Mouse (Mus musculus): ENCODE measurements around the gene Sema3d. TPM values are rescaled to one million over a fixed set of nuclear protein-coding genes. Genes with fewer than 3 reads are reported as not detected.

Sema3d gene
- total RNA-seq, 1 experiment = 0.76 TPM

DNA sequence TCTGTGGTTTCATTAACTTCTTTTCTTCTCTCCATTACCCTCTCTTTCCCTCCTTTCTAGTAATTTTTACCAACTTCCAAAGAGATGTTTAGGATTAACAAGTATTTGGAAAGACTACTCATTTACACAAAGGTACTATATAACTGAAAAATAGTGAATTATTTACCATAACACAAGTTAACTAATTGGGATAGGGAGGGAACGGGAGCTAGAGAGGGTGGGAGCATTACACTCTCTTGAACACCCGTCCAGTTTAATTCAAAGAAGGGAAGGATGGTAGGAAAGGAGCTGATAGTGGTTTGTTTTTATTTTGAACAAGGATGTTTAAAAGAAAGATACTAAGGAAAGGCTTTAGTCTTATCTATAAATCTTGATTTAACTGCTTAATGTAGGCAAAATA, 104.7 kb downstream of the Sema3d start:
- Histone ChIP-seq H3K4me3 (ENCODE audit: insufficient read depth in 1 of 2, low read depth in 1 of 2, low read length in 2 of 2, poor library complexity in 1 of 2, severe bottlenecking in 1 of 2) (no peak overlapping the region), H3K27ac (ENCODE audit: insufficient read depth, low read depth, low read length, poor library complexity, severe bottlenecking) (no peak overlapping the region), H3K36me3 (ENCODE audit: control insufficient read depth, insufficient read depth, low read length, poor library complexity, severe bottlenecking) (no peaks in the 10 kb centered on the region), H3K9me3 (ENCODE audit: control insufficient read depth, insufficient read depth, low read depth, low read length) (no peaks in the 10 kb centered on the region), H3K9ac (ENCODE audit: insufficient read depth, low read depth, low read length, poor library complexity, severe bottlenecking) (no peak overlapping the region), H3K4me1 (ENCODE audit: control insufficient read depth in 2 of 2, insufficient read depth in 2 of 2, low read length in 2 of 2, poor library complexity in 1 of 2) (no peaks in the 10 kb centered on the region)
- TF ChIP-seq MAFK (IDR thresholded peaks at IDR 0.05; ENCODE audit: insufficient read depth, low read depth, low read length) (no peak), CHD2 (IDR thresholded peaks at IDR 0.05; ENCODE audit: low read depth, low read length) (no peak), ZC3H11A (IDR thresholded peaks at IDR 0.05; ENCODE audit: borderline replicate concordance, low read depth, low read length) (no peak), ZNF384 (IDR thresholded peaks at IDR 0.05; ENCODE audit: low read depth, low read length) (no peak)
- in situ Hi-C loops (cut with MboI; ENCODE audit: low sequenced_read_pairs in 2 of 2, unreplicated experiment in 2 of 2) = no loop called here
- no peak for DNase-seq (ENCODE audit: low read depth, low spot score)

DNA sequence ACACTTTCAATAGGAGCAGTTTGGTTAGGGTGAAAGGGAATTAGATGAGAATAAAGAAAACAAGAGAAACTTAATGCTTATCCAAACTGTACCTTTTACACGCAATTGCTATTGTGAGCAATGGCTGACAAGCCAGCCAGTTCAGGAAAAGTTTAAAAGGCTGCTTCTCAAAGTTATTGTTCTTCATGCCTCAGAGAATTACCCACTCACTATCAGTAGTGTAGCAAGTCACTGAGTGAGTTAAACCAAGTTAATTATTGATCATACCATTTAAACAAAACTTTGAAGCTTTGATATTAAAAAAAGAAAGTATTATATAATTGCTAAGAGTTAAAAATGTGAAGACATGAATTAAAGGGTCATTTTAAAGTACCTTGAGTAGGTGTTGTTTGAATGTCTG, 108.5 kb downstream of the Sema3d start:
- Histone ChIP-seq H3K27ac (ENCODE audit: insufficient read depth, low read depth, low read length, poor library complexity, severe bottlenecking) (no peak overlapping the region), H3K36me3 (ENCODE audit: control insufficient read depth, insufficient read depth, low read length, poor library complexity, severe bottlenecking) (no peaks in the 10 kb centered on the region), H3K4me3 (ENCODE audit: insufficient read depth in 1 of 2, low read depth in 1 of 2, low read length in 2 of 2, poor library complexity in 1 of 2, severe bottlenecking in 1 of 2) (no peak overlapping the region), H3K9ac (ENCODE audit: insufficient read depth, low read depth, low read length, poor library complexity, severe bottlenecking) (no peak overlapping the region), H3K9me3 (ENCODE audit: control insufficient read depth, insufficient read depth, low read depth, low read length) (no peaks in the 10 kb centered on the region), H3K4me1 (ENCODE audit: control insufficient read depth in 2 of 2, insufficient read depth in 2 of 2, low read length in 2 of 2, poor library complexity in 1 of 2) (no peaks in the 10 kb centered on the region)
- no peak for DNase-seq (ENCODE audit: low read depth, low spot score)
- TF ChIP-seq HCFC1 (IDR thresholded peaks at IDR 0.05; ENCODE audit: borderline replicate concordance, insufficient read depth, low read length) = no peak
- TF ChIP-seq ZNF384 (IDR thresholded peaks at IDR 0.05; ENCODE audit: low read depth, low read length) = no peak
- TF ChIP-seq MAFK (IDR thresholded peaks at IDR 0.05; ENCODE audit: insufficient read depth, low read depth, low read length) = no peak
- TF ChIP-seq CHD2 (IDR thresholded peaks at IDR 0.05; ENCODE audit: low read depth, low read length) = no peak
- no peak for TF ChIP-seq ZC3H11A (IDR thresholded peaks at IDR 0.05; ENCODE audit: borderline replicate concordance, low read depth, low read length)
- in situ Hi-C loops (cut with MboI; ENCODE audit: low sequenced_read_pairs in 2 of 2, unreplicated experiment in 2 of 2) = no loop called here

DNA sequence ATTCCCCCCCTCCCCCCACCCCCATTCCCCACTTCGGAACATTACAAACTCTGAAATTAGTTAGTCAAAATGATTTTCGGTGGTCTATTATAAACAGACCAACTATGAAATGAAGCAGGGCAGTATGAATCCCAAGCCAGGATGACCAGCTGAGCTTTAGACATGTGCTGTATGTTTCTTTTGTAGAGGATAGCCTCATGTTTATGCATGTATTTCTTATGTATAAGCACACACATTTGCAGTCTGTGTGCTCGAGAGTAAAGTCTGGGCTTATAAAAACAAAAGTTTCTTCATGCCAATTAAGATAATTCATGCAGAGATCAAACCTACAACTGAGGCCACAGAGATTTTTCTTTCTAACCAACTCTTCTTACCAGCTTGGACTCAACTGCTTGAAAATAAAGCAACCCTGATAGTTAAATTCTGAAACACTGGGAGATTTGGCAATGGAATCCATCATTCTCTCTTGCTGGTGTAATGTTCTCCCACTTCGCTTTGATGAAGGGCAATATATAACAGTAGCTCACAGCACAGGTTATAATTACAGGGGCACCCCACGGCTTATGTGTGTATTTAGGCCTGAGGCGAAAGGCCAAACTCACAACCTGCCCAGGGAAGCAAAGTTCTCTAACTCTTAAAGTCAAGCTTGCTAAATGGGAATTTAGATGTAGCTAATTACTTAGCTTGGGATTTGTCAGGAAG, 115.2 kb downstream of the Sema3d start:
- Histone ChIP-seq H3K36me3 (ENCODE audit: control insufficient read depth, insufficient read depth, low read length, poor library complexity, severe bottlenecking) (no peaks in the 10 kb centered on the region), H3K4me3 (ENCODE audit: insufficient read depth in 1 of 2, low read depth in 1 of 2, low read length in 2 of 2, poor library complexity in 1 of 2, severe bottlenecking in 1 of 2) (no peak overlapping the region), H3K4me1 (ENCODE audit: control insufficient read depth in 2 of 2, insufficient read depth in 2 of 2, low read length in 2 of 2, poor library complexity in 1 of 2) (no peaks in the 10 kb centered on the region), H3K9ac (ENCODE audit: insufficient read depth, low read depth, low read length, poor library complexity, severe bottlenecking) (no peak overlapping the region), H3K9me3 (ENCODE audit: control insufficient read depth, insufficient read depth, low read depth, low read length) (no peaks in the 10 kb centered on the region), H3K27ac (ENCODE audit: insufficient read depth, low read depth, low read length, poor library complexity, severe bottlenecking) (no peak overlapping the region)
- no peak for TF ChIP-seq ZC3H11A (IDR thresholded peaks at IDR 0.05; ENCODE audit: borderline replicate concordance, low read depth, low read length)
- TF ChIP-seq ZNF384 (IDR thresholded peaks at IDR 0.05; ENCODE audit: low read depth, low read length) = no peak
- no peak for TF ChIP-seq HCFC1 (IDR thresholded peaks at IDR 0.05; ENCODE audit: borderline replicate concordance, insufficient read depth, low read length)
- TF ChIP-seq MAFK (IDR thresholded peaks at IDR 0.05; ENCODE audit: insufficient read depth, low read depth, low read length) = no peak
- TF ChIP-seq CHD2 (IDR thresholded peaks at IDR 0.05; ENCODE audit: low read depth, low read length) = no peak
- in situ Hi-C loops (cut with MboI; ENCODE audit: low sequenced_read_pairs in 2 of 2, unreplicated experiment in 2 of 2) = no loop called here
- no peak for DNase-seq (ENCODE audit: low read depth, low spot score)

DNA sequence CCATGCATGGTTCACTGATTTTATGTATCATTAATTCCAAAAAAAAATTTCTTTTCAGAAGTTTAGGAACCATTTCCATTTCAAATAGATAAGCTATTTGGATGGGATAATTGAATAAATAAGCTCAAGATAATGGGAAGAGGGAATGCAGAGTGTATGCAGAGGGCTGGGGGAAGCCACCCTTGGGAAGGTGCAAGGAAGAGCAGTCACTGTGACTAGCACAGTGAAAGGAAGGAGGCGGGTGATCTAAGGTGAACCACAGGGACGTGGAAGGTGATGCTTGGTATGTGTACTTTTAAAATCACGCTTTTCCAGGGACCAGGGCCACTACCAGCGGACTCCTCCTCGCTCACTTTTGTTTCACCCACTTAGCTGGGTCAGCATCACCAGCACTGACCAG, 115.9 kb downstream of the Sema3d start:
- H3K9ac ChIP-seq (ENCODE audit: insufficient read depth, low read depth, low read length, poor library complexity, severe bottlenecking) = no peak overlapping the region
- no peak overlapping the region for H3K27ac ChIP-seq (ENCODE audit: insufficient read depth, low read depth, low read length, poor library complexity, severe bottlenecking)
- no peaks in the 10 kb centered on the region for H3K4me1 ChIP-seq (ENCODE audit: control insufficient read depth in 2 of 2, insufficient read depth in 2 of 2, low read length in 2 of 2, poor library complexity in 1 of 2)
- in situ Hi-C loops (cut with MboI; ENCODE audit: low sequenced_read_pairs in 2 of 2, unreplicated experiment in 2 of 2) = no loop called here
- no peak for DNase-seq (ENCODE audit: low read depth, low spot score)
- H3K4me3 ChIP-seq (ENCODE audit: insufficient read depth in 1 of 2, low read depth in 1 of 2, low read length in 2 of 2, poor library complexity in 1 of 2, severe bottlenecking in 1 of 2) = no peak overlapping the region
- H3K9me3 ChIP-seq (ENCODE audit: control insufficient read depth, insufficient read depth, low read depth, low read length) = no peaks in the 10 kb centered on the region
- TF ChIP-seq HCFC1 (IDR thresholded peaks at IDR 0.05; ENCODE audit: borderline replicate concordance, insufficient read depth, low read length) = no peak
- TF ChIP-seq ZNF384 (IDR thresholded peaks at IDR 0.05; ENCODE audit: low read depth, low read length) = no peak
- TF ChIP-seq CHD2 (IDR thresholded peaks at IDR 0.05; ENCODE audit: low read depth, low read length) = no peak
- TF ChIP-seq ZC3H11A (IDR thresholded peaks at IDR 0.05; ENCODE audit: borderline replicate concordance, low read depth, low read length) = no peak
- no peak for TF ChIP-seq MAFK (IDR thresholded peaks at IDR 0.05; ENCODE audit: insufficient read depth, low read depth, low read length)
- H3K36me3 ChIP-seq (ENCODE audit: control insufficient read depth, insufficient read depth, low read length, poor library complexity, severe bottlenecking) = no peaks in the 10 kb centered on the region

Measured in ES-E14 (cell line).